Comparison of ENCODE assay signal across 8 mouse cellular contexts in genomic region chr4:41274980-41275850, GRCm38 (mm10). TPM values are rescaled to one million over a fixed set of nuclear protein-coding genes. Genes with fewer than 3 reads are reported as not detected.
DNase-seq lines count a peak whose midpoint lies in the region; ATAC-seq and TF ChIP-seq lines count a peak whose summit lies in the region.

Gene Ubap2 (minus strand): TSS chr4:41275144.

- DNase-seq in 3T3-L1 (ENCODE audit: low read depth, low spot score), result peak; percentile 99
- DNase-seq in adrenal gland, postnatal 4 days (ENCODE audit: low spot score in 2 of 2), result peak; percentile 81 to 88
- DNase-seq in embryonic facial prominence, embryonic 14.5 days (ENCODE audit: low spot score), result peak; percentile 100
- peak; percentile 97 to 98 for DNase-seq in heart, adult 2 months
- DNase-seq in kidney, adult 8-10 months, result peak; percentile 98
- DNase-seq in spleen, postnatal 10 days (ENCODE audit: low spot score in 2 of 2), result peak; percentile 99

- peak; percentile 61; the same call in 1 of the 2 replicates for TF ChIP-seq POLR2A in heart, adult 2 months (IDR thresholded peaks at IDR 0.05; ENCODE audit: insufficient read depth, low read depth, low read length)

- H3K4me2 ChIP-seq in embryonic facial prominence, embryonic 14.5 days (ENCODE audit: low read depth, low read length), result peak within 1 kb of the TSS; percentile 74
- H3K4me2 ChIP-seq in limb, embryonic 13.5 days (replicated peaks), result peak within 1 kb of the TSS; percentile 86
- H3K4me2 ChIP-seq in midbrain, embryonic 16.5 days (ENCODE audit: low read length), result peak within 1 kb of the TSS; percentile 95

- no peaks in the 10 kb centered on the region for H3K9me3 ChIP-seq in embryonic facial prominence, embryonic 14.5 days (ENCODE audit: control insufficient read depth, low read length)
- H3K9me3 ChIP-seq in limb, embryonic 13.5 days, result no peaks in the 10 kb centered on the region
- H3K9me3 ChIP-seq in midbrain, embryonic 16.5 days (replicated peaks; ENCODE audit: control insufficient read depth, low read length, poor library complexity, severe bottlenecking), result no peaks in the 10 kb centered on the region

- H3K27ac ChIP-seq in embryonic facial prominence, embryonic 14.5 days (replicated peaks; ENCODE audit: low read depth, low read length), result peak within 1 kb of the TSS; percentile 94
- peak within 1 kb of the TSS; percentile 94 for H3K27ac ChIP-seq in heart, adult 2 months
- peak within 1 kb of the TSS; percentile 94 for H3K27ac ChIP-seq in limb, embryonic 13.5 days
- H3K27ac ChIP-seq in midbrain, embryonic 16.5 days (ENCODE audit: low read length), result peak within 1 kb of the TSS; percentile 94

- ATAC-seq in embryonic facial prominence, embryonic 14.5 days (ENCODE audit: low read depth), result peak; percentile 98
- ATAC-seq in limb, embryonic 13.5 days (ENCODE audit: low FRiP score, low read depth), result peak; percentile 98
- ATAC-seq in midbrain, embryonic 16.5 days, result peak; percentile 99

- intact Hi-C loops in heart, adult 2 months (cut with DNase I), result loop anchor here (2.0 to 5.0 kb wide), 4 partner anchors 40 to 303 kb away; partner anchors contain the start of genes Dcaf12 and Nfx1

- peak within 1 kb of the TSS; percentile 95 for H3K9ac ChIP-seq in embryonic facial prominence, embryonic 14.5 days (ENCODE audit: low read depth, low read length)
- peak within 1 kb of the TSS; percentile 88 for H3K9ac ChIP-seq in heart, adult 2 months (ENCODE audit: low read depth, low read length)
- peak within 1 kb of the TSS; percentile 90 for H3K9ac ChIP-seq in limb, embryonic 13.5 days
- H3K9ac ChIP-seq in midbrain, embryonic 16.5 days (ENCODE audit: low read depth, low read length), result peak within 1 kb of the TSS; percentile 91

- H3K79me2 ChIP-seq in heart, adult 2 months (replicated peaks; ENCODE audit: control insufficient read depth, insufficient read depth, low read length), result peaks cover 3% of the 10 kb centered on the region; the same call in 1 of the 2 replicates

- peaks cover 19% of the 10 kb centered on the region for H3K4me1 ChIP-seq in embryonic facial prominence, embryonic 14.5 days (ENCODE audit: control insufficient read depth, insufficient read depth, low read length)
- peaks cover 4% of the 10 kb centered on the region for H3K4me1 ChIP-seq in heart, adult 2 months (ENCODE audit: control insufficient read depth, insufficient read depth, low read length)
- peaks cover 27% of the 10 kb centered on the region for H3K4me1 ChIP-seq in limb, embryonic 13.5 days
- H3K4me1 ChIP-seq in midbrain, embryonic 16.5 days (ENCODE audit: control insufficient read depth, insufficient read depth, low read length), result peaks cover 24% of the 10 kb centered on the region

- H3K27me3 ChIP-seq in embryonic facial prominence, embryonic 14.5 days (replicated peaks; ENCODE audit: control insufficient read depth, insufficient read depth, low read length), result no peaks in the 10 kb centered on the region
- no peaks in the 10 kb centered on the region for H3K27me3 ChIP-seq in heart, adult 2 months (ENCODE audit: control insufficient read depth, insufficient read depth, low read length)
- no peaks in the 10 kb centered on the region for H3K27me3 ChIP-seq in limb, embryonic 13.5 days
- no peaks in the 10 kb centered on the region for H3K27me3 ChIP-seq in midbrain, embryonic 16.5 days (ENCODE audit: control insufficient read depth, insufficient read depth, low read depth, low read length)

- TF ChIP-seq EP300 in heart, adult 2 months (IDR thresholded peaks at IDR 0.05; ENCODE audit: insufficient read depth, low read depth, low read length), result no peak; the same call in 1 of the 2 replicates

- no peak for TF ChIP-seq CTCF in heart, adult 2 months (IDR thresholded peaks at IDR 0.05)

- 0 out of 2 replicates have a peak, but pooled peaks cover 10% of the 10 kb centered on the region for H3K36me3 ChIP-seq in embryonic facial prominence, embryonic 14.5 days (ENCODE audit: control insufficient read depth, insufficient read depth, low read length)
- H3K36me3 ChIP-seq in heart, adult 2 months (ENCODE audit: control insufficient read depth, insufficient read depth, low read length), result no peaks in the 10 kb centered on the region
- peaks cover 11% of the 10 kb centered on the region for H3K36me3 ChIP-seq in limb, embryonic 13.5 days
- no peaks in the 10 kb centered on the region for H3K36me3 ChIP-seq in midbrain, embryonic 16.5 days (ENCODE audit: control insufficient read depth, insufficient read depth, low read length)

- WGBS in embryonic facial prominence, embryonic 14.5 days, result under 1% methylated on average over 45 of the region's 60 CpGs
- under 1% methylated on average over 60 of the region's 60 CpGs for WGBS in heart, adult 2 months
- WGBS in limb, embryonic 13.5 days, result under 1% methylated on average over 60 of the region's 60 CpGs
- WGBS in midbrain, embryonic 16.5 days, result under 1% methylated on average over 60 of the region's 60 CpGs

- H3K4me3 ChIP-seq in embryonic facial prominence, embryonic 14.5 days (ENCODE audit: low read depth, low read length), result peak within 1 kb of the TSS; percentile 90
- H3K4me3 ChIP-seq in heart, adult 2 months, result peak within 1 kb of the TSS; percentile 69
- H3K4me3 ChIP-seq in limb, embryonic 13.5 days, result peak within 1 kb of the TSS; percentile 85
- H3K4me3 ChIP-seq in midbrain, embryonic 16.5 days (ENCODE audit: low read depth, low read length), result peak within 1 kb of the TSS; percentile 83

RNA-seq across cellular contexts. Expression of gene Ubap2, which starts in this region (rescaled TPM):
- total RNA-seq in adrenal gland, postnatal 4 days (2021), result 10 to 100 TPM; 53.6 to 67.0 TPM
- 62.4 and 62.7 TPM in 2 replicates for polyA plus RNA-seq in embryonic facial prominence, embryonic 14.5 days (2014; fragmentation: Nextera tagmentation; extraction: Ambion mirVana)
- total RNA-seq in heart, adult 2 months (2021), result 10 to 100 TPM; 50.3 to 57.4 TPM
- polyA plus RNA-seq in heart, adult 2 months (2012; rRNA removed), result 34.0 and 44.5 TPM in 2 replicates
- 60.8 and 65.2 TPM in 2 replicates for polyA plus RNA-seq in limb, embryonic 13.5 days (2015; fragmentation: Nextera tagmentation; extraction: Ambion mirVana)
- polyA plus RNA-seq in midbrain, embryonic 16.5 days (2015; fragmentation: Nextera tagmentation; extraction: Ambion mirVana), result 56.4 and 57.6 TPM in 2 replicates

Comparison
In these comparisons a context has a peak if more than half of its experiments do, and no peak if none do; other contexts are left out.
1. Peak in every context shown above with its lines: DNase-seq, ATAC-seq, H3K4me3 ChIP-seq and H3K27ac ChIP-seq.